Mouse (Mus musculus) hematopoietic stem cell, adult 5-6 weeks (primary cell): Measurements from ENCODE around the gene Rapgef1. TPM values are rescaled to one million over a fixed set of nuclear protein-coding genes. Genes with fewer than 3 reads are reported as not detected.

Source experiments
- ATAC-seq, 2 experiments: fragments of 125-278 bp in 1 of 2; replicated peaks in 1 of 2; 2 replicates each; pipeline ENCODE4 v1.8.0; 2016 to 2017; ENCODE audit warnings: inconsistent platforms in 2 of 2, mild to moderate bottlenecking in 2 of 2, moderate number of reproducible peaks in 2 of 2, low read depth in 1 of 2, moderate TSS enrichment in 1 of 2; ENCODE audit not compliant: low FRiP score in 2 of 2, poor library complexity in 2 of 2, severe bottlenecking in 2 of 2, insufficient read depth in 1 of 2, low TSS enrichment in 1 of 2
- total RNA-seq: library from RNA; stranded (forward); fragments of 172-1452, 232-1000 nt; gene quantifications from 2 replicates; pipeline ENCODE4 v1.2.3, GENCODE M21; 2017

The Rapgef1 gene
- total RNA-seq, 1 experiment from 2014 or later: 32.4 TPM

- no peak for ATAC-seq
Observed at GRCm38 (mm10) chr2:29677842-29678241, 58.3 kb downstream of the Rapgef1 start.

GRCm38 (mm10) chr2:29678524-29678923 is 59.0 kb downstream of the Rapgef1 start:
- ATAC-seq: 0 out of 4 replicates have a peak, but pooled peaks of 1 of the 2 experiments have one; percentile 27

- ATAC-seq: no peak
Observed at GRCm38 (mm10) chr2:29679710-29680584, 60.4 kb downstream of the Rapgef1 start.

GRCm38 (mm10) chr2:29683261-29683999 is 63.9 kb downstream of the Rapgef1 start:
- no peak for ATAC-seq

GRCm38 (mm10) chr2:29684498-29684897 is 65.0 kb downstream of the Rapgef1 start:
- no peak for ATAC-seq

- ATAC-seq: no peak
Observed at GRCm38 (mm10) chr2:29689014-29689413, 69.5 kb downstream of the Rapgef1 start.

- no peak for ATAC-seq
Observed at GRCm38 (mm10) chr2:29689495-29689894, 70.0 kb downstream of the Rapgef1 start.

- ATAC-seq: no peak
Observed at GRCm38 (mm10) chr2:29691068-29691467, 71.5 kb downstream of the Rapgef1 start.

- ATAC-seq: no peak
Observed at GRCm38 (mm10) chr2:29691507-29691906, 72.0 kb downstream of the Rapgef1 start.

- no peak for ATAC-seq
Observed at GRCm38 (mm10) chr2:29692192-29692591, 72.7 kb downstream of the Rapgef1 start.

GRCm38 (mm10) chr2:29696207-29696800 is 76.8 kb downstream of the Rapgef1 start:
- no peak for ATAC-seq

- peak; percentile 39 to 48; a peak in 3 of 4 replicates for ATAC-seq
Observed at GRCm38 (mm10) chr2:29698421-29699290, 79.1 kb downstream of the Rapgef1 start.

- ATAC-seq: no peak
Observed at GRCm38 (mm10) chr2:29700898-29701297, 81.4 kb downstream of the Rapgef1 start.

GRCm38 (mm10) chr2:29701393-29701792 is 81.9 kb downstream of the Rapgef1 start:
- no peak for ATAC-seq

GRCm38 (mm10) chr2:29702189-29702588 is 82.7 kb downstream of the Rapgef1 start:
- no peak for ATAC-seq

GRCm38 (mm10) chr2:29703104-29704081 is 83.9 kb downstream of the Rapgef1 start:
- ATAC-seq: no peak
